Mouse (Mus musculus) bone marrow macrophage, adult 2 months (primary cell): ENCODE data around the gene Hcn4.

Source experiments
- CTCF ChIP-seq: IDR thresholded peaks from 2 replicates; pipeline ENCODE4 v1.5.1; 2012; ENCODE audit warnings: low read depth, mild to moderate bottlenecking, low read length, moderate library complexity
- POLR2A ChIP-seq: IDR thresholded peaks from 2 replicates; pipeline ENCODE4 v1.6.1; 2012; ENCODE audit warnings: mild to moderate bottlenecking, low read depth, low read length, borderline replicate concordance

- TF ChIP-seq CTCF (peak; percentile 48), POLR2A (no peak)
Measured at GRCm38 (mm10) chr9:58775363-58775762, 47.8 kb upstream of the Hcn4 start.
